ENCODE assay signal across 26 mouse cellular contexts in genomic region chr4:12532961-12533360, GRCm38 (mm10).
DNase-seq lines count a peak whose midpoint lies in the region; ATAC-seq and TF ChIP-seq lines count a peak whose summit lies in the region.
"Had no signal": no experiment of that assay in that cellular context is flagged by ENCODE, and none has a peak within 500 bp of the region (broad histone marks: within the 10 kb centered on the region; RNA-seq: fewer than 3 reads in every experiment).

No protein-coding gene starts in this region.

- H3K9ac ChIP-seq in forebrain, embryonic 13.5 days = no peak overlapping the region
- H3K9ac ChIP-seq in forebrain, embryonic 11.5 days (ENCODE audit: low read length) = no peak overlapping the region
- H3K9ac ChIP-seq in lung, embryonic 14.5 days = no peak overlapping the region
- no peak overlapping the region for H3K9ac ChIP-seq in embryonic facial prominence, embryonic 14.5 days (ENCODE audit: low read depth, low read length)
- H3K9ac ChIP-seq: heart, embryonic 13.5 days; hindbrain, embryonic 12.5 days; kidney, embryonic 15.5 days; limb, embryonic 12.5 days; liver, embryonic 13.5 days; lung, embryonic 15.5 days had no signal

- H3K4me1 ChIP-seq in forebrain, embryonic 13.5 days = peaks cover 23% of the 10 kb centered on the region
- no peaks in the 10 kb centered on the region; the same call in 1 of the 2 replicates for H3K4me1 ChIP-seq in forebrain, embryonic 11.5 days (replicated peaks; ENCODE audit: control insufficient read depth, insufficient read depth, low read length)
- H3K4me1 ChIP-seq in lung, embryonic 14.5 days (ENCODE audit: insufficient read depth) = no peaks in the 10 kb centered on the region
- H3K4me1 ChIP-seq in lung, adult 2 months (ENCODE audit: control insufficient read depth, insufficient read depth, low read length) = no peaks in the 10 kb centered on the region
- no peaks in the 10 kb centered on the region for H3K4me1 ChIP-seq in embryonic facial prominence, embryonic 14.5 days (ENCODE audit: control insufficient read depth, insufficient read depth, low read length)
- H3K4me1 ChIP-seq: kidney, embryonic 15.5 days; liver, embryonic 13.5 days; lung, embryonic 15.5 days; megakaryocyte, embryonic 14.5 days had no signal

- H3K36me3 ChIP-seq in forebrain, embryonic 13.5 days (ENCODE audit: poor library complexity, severe bottlenecking) = no peaks in the 10 kb centered on the region
- H3K36me3 ChIP-seq in forebrain, embryonic 11.5 days (ENCODE audit: control insufficient read depth, insufficient read depth, low read length) = no peaks in the 10 kb centered on the region
- no peaks in the 10 kb centered on the region for H3K36me3 ChIP-seq in lung, embryonic 14.5 days (ENCODE audit: insufficient read depth)
- H3K36me3 ChIP-seq in embryonic facial prominence, embryonic 14.5 days (ENCODE audit: control insufficient read depth, insufficient read depth, low read length) = no peaks in the 10 kb centered on the region
- H3K36me3 ChIP-seq: heart, embryonic 13.5 days; hindbrain, embryonic 12.5 days; kidney, embryonic 15.5 days; limb, embryonic 12.5 days; liver, embryonic 13.5 days; lung, embryonic 15.5 days had no signal

- no peak for TF ChIP-seq POLR2A in lung, adult 2 months (IDR thresholded peaks at IDR 0.05; ENCODE audit: borderline replicate concordance, extremely low read depth, low read depth, low read length)

- peak; percentile 61 for ATAC-seq in forebrain, embryonic 13.5 days
- no peak for ATAC-seq in forebrain, embryonic 11.5 days (replicated peaks; ENCODE audit: low FRiP score)
- no peak for ATAC-seq in lung, embryonic 14.5 days (ENCODE audit: insufficient read depth)
- ATAC-seq in embryonic facial prominence, embryonic 14.5 days (ENCODE audit: low read depth) = no peak
- ATAC-seq: CD4-positive, CD25-positive, alpha-beta regulatory T cell, adult 4 months; intestine, postnatal 0 days had no signal

- no peak for DNase-seq in forebrain, embryonic 11.5 days (ENCODE audit: low spot score)
- peak; percentile 56 for DNase-seq in lung, embryonic 14.5 days
- DNase-seq in lung, adult 2 months = no peak
- DNase-seq in 416B (ENCODE audit: low read depth) = peak; percentile 14
- DNase-seq in embryonic facial prominence, embryonic 14.5 days (ENCODE audit: low spot score) = peak; percentile 40
- DNase-seq in spleen, adult 18-20 months = no peak
- DNase-seq in adrenal gland, adult 18-20 months (ENCODE audit: low spot score in 2 of 2) = no peak
- DNase-seq: adrenal gland, adult 2 months; cerebellum, adult 18-20 months; cerebellum, postnatal 25 days; embryo, embryonic 11 days; gastrocnemius, postnatal 14 days; heart, adult 18-20 months; heart, postnatal 14 days; liver, embryonic 13.5 days; right cerebral cortex, postnatal 14 days; thymus, postnatal 25 days had no signal

- no peaks in the 10 kb centered on the region for H3K9me3 ChIP-seq in forebrain, embryonic 13.5 days (replicated peaks)
- no peaks in the 10 kb centered on the region for H3K9me3 ChIP-seq in forebrain, embryonic 11.5 days (ENCODE audit: control insufficient read depth, low read length)
- H3K9me3 ChIP-seq in lung, embryonic 14.5 days (ENCODE audit: low read depth, low read length) = no peaks in the 10 kb centered on the region
- no peaks in the 10 kb centered on the region for H3K9me3 ChIP-seq in embryonic facial prominence, embryonic 14.5 days (ENCODE audit: control insufficient read depth, low read length)
- H3K9me3 ChIP-seq: heart, embryonic 13.5 days; hindbrain, embryonic 12.5 days; kidney, embryonic 15.5 days; limb, embryonic 12.5 days; liver, embryonic 13.5 days; lung, embryonic 15.5 days; megakaryocyte, embryonic 14.5 days had no signal

- H3K27ac ChIP-seq in forebrain, embryonic 13.5 days = no peak overlapping the region
- no peak overlapping the region for H3K27ac ChIP-seq in forebrain, embryonic 11.5 days (ENCODE audit: low read depth, low read length)
- H3K27ac ChIP-seq in lung, embryonic 14.5 days (ENCODE audit: low read depth) = no peak overlapping the region
- H3K27ac ChIP-seq in embryonic facial prominence, embryonic 14.5 days (replicated peaks; ENCODE audit: low read depth, low read length) = no peak overlapping the region
- H3K27ac ChIP-seq: heart, embryonic 13.5 days; kidney, embryonic 15.5 days; limb, embryonic 12.5 days; liver, embryonic 13.5 days; lung, embryonic 15.5 days had no signal

- no peak overlapping the region for H3K4me3 ChIP-seq in forebrain, embryonic 13.5 days
- no peak overlapping the region for H3K4me3 ChIP-seq in forebrain, embryonic 11.5 days (ENCODE audit: low read depth, low read length)
- no peak overlapping the region for H3K4me3 ChIP-seq in lung, embryonic 14.5 days (ENCODE audit: low read depth, low read length)
- H3K4me3 ChIP-seq in lung, adult 2 months (replicated peaks; ENCODE audit: extremely low read depth, low read depth, low read length) = no peak overlapping the region
- no peak overlapping the region for H3K4me3 ChIP-seq in embryonic facial prominence, embryonic 14.5 days (ENCODE audit: low read depth, low read length)
- H3K4me3 ChIP-seq: heart, embryonic 13.5 days; hindbrain, embryonic 12.5 days; kidney, embryonic 15.5 days; limb, embryonic 12.5 days; liver, embryonic 13.5 days; lung, embryonic 15.5 days; megakaryocyte, embryonic 14.5 days had no signal

- no peaks in the 10 kb centered on the region for H3K27me3 ChIP-seq in forebrain, embryonic 13.5 days
- no peaks in the 10 kb centered on the region for H3K27me3 ChIP-seq in forebrain, embryonic 11.5 days (ENCODE audit: control insufficient read depth, insufficient read depth, low read length)
- H3K27me3 ChIP-seq in lung, embryonic 14.5 days (ENCODE audit: insufficient read depth, low read length) = no peaks in the 10 kb centered on the region
- H3K27me3 ChIP-seq in embryonic facial prominence, embryonic 14.5 days (replicated peaks; ENCODE audit: control insufficient read depth, insufficient read depth, low read length) = no peaks in the 10 kb centered on the region
- H3K27me3 ChIP-seq: heart, embryonic 13.5 days; kidney, embryonic 15.5 days; limb, embryonic 12.5 days; liver, embryonic 13.5 days; lung, embryonic 15.5 days; megakaryocyte, embryonic 14.5 days had no signal

- H3K4me2 ChIP-seq in forebrain, embryonic 13.5 days = no peak overlapping the region
- H3K4me2 ChIP-seq in forebrain, embryonic 11.5 days (ENCODE audit: low read depth, low read length, severe bottlenecking) = no peak overlapping the region
- H3K4me2 ChIP-seq in lung, embryonic 14.5 days = no peak overlapping the region
- H3K4me2 ChIP-seq in embryonic facial prominence, embryonic 14.5 days (ENCODE audit: low read depth, low read length) = no peak overlapping the region
- H3K4me2 ChIP-seq: heart, embryonic 13.5 days; hindbrain, embryonic 12.5 days; kidney, embryonic 15.5 days; limb, embryonic 12.5 days; liver, embryonic 13.5 days; lung, embryonic 15.5 days had no signal

- 52% methylated on average over 4 of the region's 4 CpGs for WGBS in forebrain, embryonic 13.5 days
- WGBS in forebrain, embryonic 11.5 days = 69% methylated on average over 4 of the region's 4 CpGs
- WGBS in lung, embryonic 14.5 days = 33% methylated on average over 4 of the region's 4 CpGs
- WGBS in lung, adult 2 months = 19% methylated on average over 4 of the region's 4 CpGs
- 46% methylated on average over 4 of the region's 4 CpGs for WGBS in embryonic facial prominence, embryonic 14.5 days

- TF ChIP-seq CTCF in lung, embryonic 14.5 days (IDR thresholded peaks at IDR 0.05; ENCODE audit: low read depth) = no peak
- no peak for TF ChIP-seq CTCF in lung, adult 2 months (IDR thresholded peaks at IDR 0.05; ENCODE audit: insufficient read depth, low read length)

Comparison
In these comparisons a context has a peak if more than half of its experiments do, and no peak if none do; other contexts are left out.
1. DNase-seq: peak in lung, embryonic 14.5 days (single experiment), 416B (single experiment) and embryonic facial prominence, embryonic 14.5 days (single experiment); none in forebrain, embryonic 11.5 days (single experiment), lung, adult 2 months (single experiment), spleen, adult 18-20 months (0 of 2) and adrenal gland, adult 18-20 months (0 of 2).